Mouse (Mus musculus) CH12.LX (cell line): ENCODE measurements around the gene Eif4ebp2. TPM values are rescaled to one million over a fixed set of nuclear protein-coding genes. Genes with fewer than 3 reads are reported as not detected.

Experiments
- DNase-seq: peaks from one replicate; pipeline ENCODE4 v3.0.0-alpha.2; 2013; ENCODE audit errors: extremely low read depth
- H3K27ac ChIP-seq: 2 replicates; pipeline ENCODE4 v1.5.1; 2012; ENCODE audit warnings: low read depth, mild to moderate bottlenecking, control low read depth, moderate library complexity; ENCODE audit not compliant: insufficient read depth
- H3K27me3 ChIP-seq: replicated peaks from 2 replicates; pipeline ENCODE3; 2012; ENCODE audit warnings: inconsistent platforms
- H3K36me3 ChIP-seq, 2 experiments: replicated peaks in 1 of 2; 2 replicates each; pipeline versions ENCODE3 to v1.6.1; 2012; ENCODE audit warnings: inconsistent platforms in 1 of 2, low read length in 1 of 2, mild to moderate bottlenecking in 1 of 2, mixed read lengths in 1 of 2, moderate library complexity in 1 of 2; ENCODE audit not compliant: control insufficient read depth in 1 of 2, insufficient read depth in 1 of 2
- H3K4me1 ChIP-seq, 2 experiments: 2 replicates each; pipeline ENCODE4 v1.6.1; 2012; ENCODE audit warnings: inconsistent platforms in 1 of 2, moderate library complexity in 1 of 2; ENCODE audit not compliant: insufficient read depth in 2 of 2, control insufficient read depth in 1 of 2
- H3K4me2 ChIP-seq: 2 replicates; pipeline ENCODE4 v1.6.1; 2012; ENCODE audit warnings: low read depth, mild to moderate bottlenecking, control low read depth; ENCODE audit not compliant: poor library complexity, insufficient read depth, severe bottlenecking
- H3K4me3 ChIP-seq, 3 experiments: fragments of 150-350 bp in 1 of 3; sonication (generic) in 1 of 3; replicated peaks in 1 of 3; 2 replicates each; pipeline versions ENCODE3 to v1.5.1; 2011 to 2012; ENCODE audit warnings: low read depth in 2 of 3, low read length in 2 of 3, mild to moderate bottlenecking in 2 of 3, moderate library complexity in 2 of 3, control low read depth in 1 of 3, improper control_type of control experiment in 1 of 3, inconsistent platforms in 1 of 3, mixed read lengths in 1 of 3; ENCODE audit not compliant: poor library complexity in 1 of 3
- H3K79me2 ChIP-seq: replicated peaks from 2 replicates; pipeline ENCODE4 v1.6.1; 2012; ENCODE audit warnings: mild to moderate bottlenecking, moderate library complexity; ENCODE audit not compliant: control insufficient read depth, poor library complexity, insufficient read depth, severe bottlenecking; ENCODE audit errors: extremely low read depth
- H3K9ac ChIP-seq: 2 replicates; pipeline ENCODE4 v1.6.1; 2012; ENCODE audit warnings: low read depth, mild to moderate bottlenecking, control low read depth, moderate library complexity; ENCODE audit not compliant: insufficient read depth
- H3K9me3 ChIP-seq: replicated peaks from 2 replicates; pipeline ENCODE3; 2012; ENCODE audit warnings: low read length, inconsistent platforms, mixed read lengths
- CHD1 ChIP-seq: IDR thresholded peaks from 2 replicates; pipeline ENCODE4 v1.6.1; 2012; ENCODE audit warnings: low read depth, low read length, improper control_type of control experiment, inconsistent platforms
- CHD2 ChIP-seq: IDR thresholded peaks from 2 replicates; pipeline ENCODE4 v1.6.1; 2011; ENCODE audit warnings: low read length, improper control_type of control experiment
- CTCF ChIP-seq, 2 experiments: IDR thresholded peaks in 1 of 2; conservative IDR thresholded peaks in 1 of 2; 2 replicates each; pipeline ENCODE4 v1.5.1; 2011 to 2012; ENCODE audit warnings: low read depth in 2 of 2, low read length in 2 of 2, improper control_type of control experiment in 1 of 2, inconsistent platforms in 1 of 2, mild to moderate bottlenecking in 1 of 2, moderate library complexity in 1 of 2
- E2F4 ChIP-seq: IDR thresholded peaks from 2 replicates; pipeline ENCODE4 v1.6.1; 2011; ENCODE audit warnings: low read depth, low read length, improper control_type of control experiment; ENCODE audit not compliant: insufficient replicate concordance
- ELF1 ChIP-seq: IDR thresholded peaks from 2 replicates; pipeline ENCODE4 v1.6.1; 2014; ENCODE audit warnings: low read depth, mild to moderate bottlenecking, inconsistent platforms, low read length, improper control_type of control experiment
- EP300 ChIP-seq: IDR thresholded peaks from 2 replicates; pipeline ENCODE4 v1.6.1; 2011; ENCODE audit warnings: low read length, improper control_type of control experiment
- ETS1 ChIP-seq: conservative IDR thresholded peaks from 2 replicates; pipeline ENCODE4 v1.6.1; 2012; ENCODE audit warnings: low read depth, mild to moderate bottlenecking, inconsistent platforms, low read length, improper control_type of control experiment, moderate library complexity
- HCFC1 ChIP-seq: IDR thresholded peaks from 2 replicates; pipeline ENCODE4 v1.6.1; 2012; ENCODE audit warnings: low read depth, mild to moderate bottlenecking, inconsistent platforms, low read length, improper control_type of control experiment
- IRF4 ChIP-seq: IDR thresholded peaks from 2 replicates; pipeline ENCODE4 v1.6.1; 2014; ENCODE audit warnings: low read depth, mild to moderate bottlenecking, inconsistent platforms, low read length, improper control_type of control experiment
- MAFK ChIP-seq: IDR thresholded peaks from 2 replicates; pipeline ENCODE4 v1.6.1; 2011; ENCODE audit warnings: low read length, improper control_type of control experiment; ENCODE audit not compliant: insufficient replicate concordance
- MEF2A ChIP-seq: IDR thresholded peaks from 2 replicates; pipeline ENCODE4 v1.6.1; 2014; ENCODE audit warnings: low read depth, mild to moderate bottlenecking, inconsistent platforms, low read length, improper control_type of control experiment, borderline replicate concordance
- MYC ChIP-seq: IDR thresholded peaks from 2 replicates; pipeline ENCODE4 v1.6.1; 2011; ENCODE audit warnings: low read depth, mild to moderate bottlenecking, improper control_type of control experiment, low read length
- NRF1 ChIP-seq: IDR thresholded peaks from 2 replicates; pipeline ENCODE4 v1.6.1; 2014; ENCODE audit warnings: low read depth, mild to moderate bottlenecking, inconsistent platforms, low read length, improper control_type of control experiment, moderate library complexity
- POLR2AphosphoS2 ChIP-seq: IDR thresholded peaks from 2 replicates; pipeline ENCODE4 v1.6.1; 2011; ENCODE audit warnings: low read depth, low read length, improper control_type of control experiment
- RCOR1 ChIP-seq: conservative IDR thresholded peaks from 2 replicates; pipeline ENCODE4 v1.6.1; 2012; ENCODE audit warnings: low read depth, mild to moderate bottlenecking, inconsistent platforms, low read length, improper control_type of control experiment
- SMC3 ChIP-seq: IDR thresholded peaks from 2 replicates; pipeline ENCODE4 v1.6.1; 2011; ENCODE audit warnings: low read depth, low read length, improper control_type of control experiment
- TBP ChIP-seq: conservative IDR thresholded peaks from 2 replicates; pipeline ENCODE4 v1.6.1; 2011; ENCODE audit warnings: low read depth, low read length, improper control_type of control experiment
- TCF12 ChIP-seq: IDR thresholded peaks from 2 replicates; pipeline ENCODE4 v1.6.1; 2014; ENCODE audit warnings: low read depth, mild to moderate bottlenecking, inconsistent platforms, low read length, improper control_type of control experiment
- USF1 ChIP-seq: IDR thresholded peaks from 2 replicates; pipeline ENCODE4 v1.6.1; 2014; ENCODE audit warnings: low read depth, mild to moderate bottlenecking, inconsistent platforms, low read length, improper control_type of control experiment
- USF2 ChIP-seq: conservative IDR thresholded peaks from 2 replicates; pipeline ENCODE4 v1.6.1; 2011; ENCODE audit warnings: low read depth, low read length, improper control_type of control experiment
- ZC3H11A ChIP-seq: IDR thresholded peaks from 2 replicates; pipeline ENCODE4 v1.6.1; 2012; ENCODE audit warnings: low read depth, mild to moderate bottlenecking, inconsistent platforms, low read length, improper control_type of control experiment
- ZKSCAN1 ChIP-seq: IDR thresholded peaks from 2 replicates; pipeline ENCODE4 v1.6.1; 2012; ENCODE audit warnings: low read depth, inconsistent platforms, low read length, improper control_type of control experiment, borderline replicate concordance
- dilution Hi-C: fragments of 300-500 bp; cut with MboI; formaldehyde crosslinking; loops from 2 replicates; pipeline ENCODE4 v1.14.3; 2020; ENCODE audit warnings: low sequenced_read_pairs; ENCODE audit not compliant: extremely low pct_unique_long_range_greater_than_20kb, extremely low pct_ligation_motif_present
- in situ Hi-C: fragments of 300-500 bp; cut with MboI; formaldehyde crosslinking; loops from 3 replicates; pipeline ENCODE4 v1.14.3; 2019; ENCODE audit warnings: low sequenced_read_pairs, low pct_ligation_motif_present, low pct_unique_long_range_greater_than_20kb, mixed read lengths
- polyA plus RNA-seq: library from polyadenylated mRNA; unstranded; fragments of >175 nt; gene quantifications from 2 replicates; pipeline ENCODE4 v1.2.1, GENCODE M21; 2012; ENCODE audit warnings: low read depth; ENCODE audit not compliant: insufficient read length
- total RNA-seq, 2 experiments: library from RNA; depleted of rRNA; stranded (reverse); fragments of 300-350 nt in 1 of 2; fragments of >200 nt in 1 of 2; gene quantifications; 2 replicates each; pipeline ENCODE4 v1.2.3; 2012 to 2014

The Eif4ebp2 gene
- total and polyA plus RNA-seq, 3 experiments, result 7.5 to 73.2 (median 16.4) TPM

DNA sequence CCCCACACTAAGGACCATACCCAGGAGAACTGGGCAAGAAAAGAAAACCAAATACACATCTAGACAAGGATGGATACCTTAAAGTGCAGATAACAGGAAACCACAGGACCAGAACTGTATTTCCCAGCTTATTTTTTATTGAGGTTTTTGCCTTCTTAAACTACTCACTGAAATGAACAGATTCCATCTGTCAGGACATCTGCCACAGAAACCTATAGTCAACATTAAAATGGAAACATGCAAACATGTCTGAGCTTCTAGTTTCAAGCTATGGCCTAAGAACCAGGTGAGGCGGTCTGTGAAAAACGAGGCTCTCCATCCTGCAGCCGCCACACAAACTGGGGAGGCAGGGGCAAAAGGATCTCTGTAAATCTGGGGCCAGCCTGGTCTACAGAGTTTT is 7.4 kb downstream of the Eif4ebp2 start:
- H3K4me1 ChIP-seq, result peaks cover 36 to 68% of the 10 kb centered on the region in 2 experiments
- peaks cover 78% of the 10 kb centered on the region for H3K79me2 ChIP-seq
- H3K27me3 ChIP-seq, result no peaks in the 10 kb centered on the region
- peaks cover 3% of the 10 kb centered on the region for H3K9me3 ChIP-seq
- H3K9ac ChIP-seq, result no peak overlapping the region
- dilution Hi-C loops, result no loop called here
- no peak overlapping the region for H3K4me3 ChIP-seq
- 0 out of 2 replicates have a peak, but pooled peaks have one; percentile 12 for TF ChIP-seq EP300
- no peak for TF ChIP-seq ELF1
- no peak for TF ChIP-seq HCFC1
- no peak for TF ChIP-seq USF2
- in situ Hi-C loops, result no loop called here
- no peak for DNase-seq
- H3K36me3 ChIP-seq, result peaks cover 19 to 67% of the 10 kb centered on the region in 2 experiments
- H3K27ac ChIP-seq, result no peak overlapping the region
- no peak overlapping the region for H3K4me2 ChIP-seq

DNA sequence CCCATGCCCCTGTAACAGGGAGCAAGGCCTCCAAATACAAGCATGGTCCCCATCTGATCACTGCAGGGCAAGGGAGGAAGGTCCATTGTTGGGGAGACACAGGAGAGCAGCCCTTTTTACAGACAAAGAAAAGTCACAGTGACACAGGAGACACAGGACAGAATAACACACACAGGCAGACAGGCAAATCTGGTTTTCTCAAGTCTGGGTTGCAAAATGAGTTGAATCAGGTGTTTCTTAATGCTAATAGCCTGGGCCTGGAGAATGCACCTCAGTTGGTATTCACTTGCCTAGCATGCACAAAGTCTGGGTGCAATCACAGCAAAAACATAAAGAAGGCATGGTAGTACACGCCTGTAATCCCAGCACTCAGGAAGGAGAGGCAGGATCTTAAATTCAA is 8.6 kb downstream of the Eif4ebp2 start:
- H3K4me2 ChIP-seq, result no peak overlapping the region

DNA sequence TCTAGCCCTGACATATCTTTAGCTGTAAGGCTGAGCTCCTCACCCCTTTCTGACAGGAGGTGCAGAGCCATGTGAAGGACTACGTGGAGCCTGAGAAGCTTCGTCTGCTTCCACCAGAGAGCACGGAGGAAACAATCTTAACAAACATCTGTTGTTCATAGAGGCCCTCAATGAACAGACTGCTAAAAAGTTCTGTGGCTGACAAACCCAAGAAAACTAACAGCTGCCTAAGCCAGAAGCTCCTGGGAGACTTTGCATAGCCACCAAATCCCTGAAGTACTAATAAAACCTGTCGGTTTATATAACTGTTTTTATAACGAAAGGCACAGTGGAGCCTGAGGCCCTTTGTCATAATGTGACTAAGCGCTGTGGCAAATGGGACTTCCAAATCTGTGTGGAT is 9.0 kb downstream of the Eif4ebp2 start:
- in situ Hi-C loops, result no loop called here
- dilution Hi-C loops, result no loop called here
- Histone ChIP-seq H3K4me3 (no peak overlapping the region), H3K79me2 (peaks cover 74% of the 10 kb centered on the region), H3K4me2 (no peak overlapping the region), H3K4me1 (peaks cover 25 to 54% of the 10 kb centered on the region in 2 experiments), H3K27ac (no peak overlapping the region), H3K27me3 (no peaks in the 10 kb centered on the region), H3K9ac (no peak overlapping the region), H3K36me3 (peaks cover 21 to 70% of the 10 kb centered on the region in 2 experiments), H3K9me3 (peaks cover 3% of the 10 kb centered on the region)
- DNase-seq, result no peak
- TF ChIP-seq USF2 (no peak), MYC (no peak), E2F4 (no peak), ZKSCAN1 (no peak), POLR2AphosphoS2 (no peak), ZC3H11A (no peak), HCFC1 (no peak), CTCF (conservative IDR thresholded peaks at IDR 0.05 in 1 of 2, IDR thresholded peaks at IDR 0.05 in 1 of 2; ENCODE audit: low read depth in 2 of 2, low read length in 2 of 2) (no peak), TCF12 (no peak), NRF1 (no peak), SMC3 (no peak)

More for the DNA sequence above, 8.6 kb downstream of the Eif4ebp2 start:
- Histone ChIP-seq H3K36me3 (peaks cover 21 to 67% of the 10 kb centered on the region in 2 experiments), H3K4me1 (peaks cover 29 to 58% of the 10 kb centered on the region in 2 experiments), H3K79me2 (peaks cover 76% of the 10 kb centered on the region), H3K27ac (no peak overlapping the region), H3K4me3 (no peak overlapping the region), H3K9ac (no peak overlapping the region), H3K9me3 (peaks cover 3% of the 10 kb centered on the region), H3K27me3 (no peaks in the 10 kb centered on the region)
- TF ChIP-seq ZKSCAN1 (no peak), E2F4 (no peak), TCF12 (no peak), CHD2 (no peak), ZC3H11A (no peak), RCOR1 (no peak), ELF1 (no peak), MYC (no peak), USF1 (no peak), MAFK (no peak), TBP (no peak), IRF4 (no peak), SMC3 (no peak), MEF2A (no peak), CHD1 (no peak), ETS1 (no peak)
- no peak for DNase-seq
- dilution Hi-C loops (no loop called here), in situ Hi-C loops (no loop called here)
